Mouse (Mus musculus) small intestine, adult 2 months (tissue): ENCODE results near the gene Speer4f1.

Experiments
- CTCF ChIP-seq: fragments of 200-500 bp; IDR thresholded peaks from 2 replicates; pipeline ENCODE4 v1.5.1; 2012; ENCODE audit warnings: low read depth, mild to moderate bottlenecking, control low read depth, inconsistent platforms, low read length, moderate library complexity, mixed read lengths; ENCODE audit not compliant: insufficient replicate concordance, insufficient read length; ENCODE audit errors: extremely low read depth
- POLR2A ChIP-seq: fragments of 200-500 bp; IDR thresholded peaks from 2 replicates; pipeline ENCODE4 v1.6.1; 2012; ENCODE audit warnings: low read depth, mild to moderate bottlenecking, control low read depth, inconsistent platforms, low read length, moderate library complexity

GRCm38 (mm10) chr5:17495616-17496015 lies 19.7 kb downstream of the Speer4f1 start:
- TF ChIP-seq CTCF (no peak), POLR2A (no peak)
